Mouse (Mus musculus): ENCODE measurements around the gene Rhbdd1.

The Rhbdd1 gene

GRCm38 (mm10) chr1:82316111-82316745, at the start of gene Rhbdd1:
TSS of gene Rhbdd1 (plus strand) at chr1:82316452.
- in situ Hi-C loops (cut with MboI; ENCODE audit: unreplicated experiment in 2 of 2) = loop anchor here in 1 of 2 experiments (25.0 kb wide), 1 partner anchor 421 kb away; no protein-coding TSS in a partner anchor

- in situ Hi-C loops (cut with MboI; ENCODE audit: unreplicated experiment in 2 of 2) = no loop called here
These were observed 48.7 kb upstream of the Rhbdd1 start for GRCm38 (mm10) chr1:82267547-82267946.

GRCm38 (mm10) chr1:82272231-82272630, 44.0 kb upstream of the Rhbdd1 start:
- in situ Hi-C loops (cut with MboI; ENCODE audit: unreplicated experiment in 2 of 2) = loop anchor here in 1 of 2 experiments (10.0 kb wide), 1 partner anchor 427 kb away; no protein-coding TSS in a partner anchor

- in situ Hi-C loops (cut with MboI; ENCODE audit: unreplicated experiment in 2 of 2) = loop anchor here in 1 of 2 experiments (10.0 kb wide), 1 partner anchor 429 kb away; no protein-coding TSS in a partner anchor
These were observed 42.7 kb upstream of the Rhbdd1 start for GRCm38 (mm10) chr1:82273529-82273928.

- in situ Hi-C loops (cut with MboI; ENCODE audit: unreplicated experiment in 2 of 2) = loop anchor here in 1 of 2 experiments (10.0 kb wide), 1 partner anchor 430 kb away; no protein-coding TSS in a partner anchor
These were observed 41.9 kb upstream of the Rhbdd1 start for GRCm38 (mm10) chr1:82274361-82274760.

GRCm38 (mm10) chr1:82279768-82280167, 36.5 kb upstream of the Rhbdd1 start:
- in situ Hi-C loops (cut with MboI; ENCODE audit: unreplicated experiment in 2 of 2) = loop anchor here (5.0 to 25.0 kb wide), 4 partner anchors 77 to 1542 kb away; no protein-coding TSS in a partner anchor

- in situ Hi-C loops (cut with MboI; ENCODE audit: unreplicated experiment in 2 of 2) = loop anchor here (5.0 to 25.0 kb wide), 3 partner anchors 80 to 1545 kb away; no protein-coding TSS in a partner anchor
These were observed 34.4 kb upstream of the Rhbdd1 start for GRCm38 (mm10) chr1:82281823-82282222.

GRCm38 (mm10) chr1:82282992-82283611, 33.1 kb upstream of the Rhbdd1 start:
- in situ Hi-C loops (cut with MboI; ENCODE audit: unreplicated experiment in 2 of 2) = loop anchor here (5.0 to 25.0 kb wide), 3 partner anchors 81 to 1546 kb away; no protein-coding TSS in a partner anchor

- in situ Hi-C loops (cut with MboI; ENCODE audit: unreplicated experiment in 2 of 2) = loop anchor here (5.0 to 25.0 kb wide), 3 partner anchors 82 to 1547 kb away; no protein-coding TSS in a partner anchor
These were observed 32.4 kb upstream of the Rhbdd1 start for GRCm38 (mm10) chr1:82283901-82284301.

GRCm38 (mm10) chr1:82284403-82284802, 31.8 kb upstream of the Rhbdd1 start:
- in situ Hi-C loops (cut with MboI; ENCODE audit: unreplicated experiment in 2 of 2) = loop anchor here (5.0 to 25.0 kb wide), 3 partner anchors 82 to 1547 kb away; no protein-coding TSS in a partner anchor

GRCm38 (mm10) chr1:82285461-82286189, 30.6 kb upstream of the Rhbdd1 start:
- in situ Hi-C loops (cut with MboI; ENCODE audit: unreplicated experiment in 2 of 2) = loop anchor here (5.0 to 25.0 kb wide), 4 partner anchors 143 to 1548 kb away; no protein-coding TSS in a partner anchor

- in situ Hi-C loops (cut with MboI; ENCODE audit: unreplicated experiment in 2 of 2) = loop anchor here (5.0 to 25.0 kb wide), 4 partner anchors 144 to 1549 kb away; no protein-coding TSS in a partner anchor
These were observed 29.8 kb upstream of the Rhbdd1 start for GRCm38 (mm10) chr1:82286190-82287051.

GRCm38 (mm10) chr1:82287052-82287775, 29.0 kb upstream of the Rhbdd1 start:
- in situ Hi-C loops (cut with MboI; ENCODE audit: unreplicated experiment in 2 of 2) = loop anchor here (5.0 to 25.0 kb wide), 4 partner anchors 145 to 1550 kb away; no protein-coding TSS in a partner anchor

GRCm38 (mm10) chr1:82287776-82288325, 28.4 kb upstream of the Rhbdd1 start:
- in situ Hi-C loops (cut with MboI; ENCODE audit: unreplicated experiment in 2 of 2) = loop anchor here (5.0 to 25.0 kb wide), 4 partner anchors 146 to 1551 kb away; no protein-coding TSS in a partner anchor

- in situ Hi-C loops (cut with MboI; ENCODE audit: unreplicated experiment in 2 of 2) = loop anchor here (5.0 to 25.0 kb wide), 4 partner anchors 146 to 1551 kb away; no protein-coding TSS in a partner anchor
These were observed 27.7 kb upstream of the Rhbdd1 start for GRCm38 (mm10) chr1:82288421-82288990.

- in situ Hi-C loops (cut with MboI; ENCODE audit: unreplicated experiment in 2 of 2) = loop anchor here (5.0 to 25.0 kb wide), 4 partner anchors 147 to 1552 kb away; no protein-coding TSS in a partner anchor
These were observed 26.9 kb upstream of the Rhbdd1 start for GRCm38 (mm10) chr1:82289116-82289989.

Measured in v-Abl transformed pro-B cells (cell line).